Mouse (Mus musculus) colon, adult 2 months (tissue): ENCODE results near the gene Srp54a. TPM values are rescaled to one million over a fixed set of nuclear protein-coding genes. Genes with fewer than 3 reads are reported as not detected.

Experiments used
- polyA plus RNA-seq: library from polyadenylated mRNA; depleted of rRNA; stranded (reverse); fragments of >200 nt; gene quantifications from 2 replicates; pipeline ENCODE4 v1.2.3, GENCODE M21; 2012; rRNA removed

Srp54a gene
- 12.9 and 27.5 TPM in 2 replicates for polyA plus RNA-seq

DNA sequence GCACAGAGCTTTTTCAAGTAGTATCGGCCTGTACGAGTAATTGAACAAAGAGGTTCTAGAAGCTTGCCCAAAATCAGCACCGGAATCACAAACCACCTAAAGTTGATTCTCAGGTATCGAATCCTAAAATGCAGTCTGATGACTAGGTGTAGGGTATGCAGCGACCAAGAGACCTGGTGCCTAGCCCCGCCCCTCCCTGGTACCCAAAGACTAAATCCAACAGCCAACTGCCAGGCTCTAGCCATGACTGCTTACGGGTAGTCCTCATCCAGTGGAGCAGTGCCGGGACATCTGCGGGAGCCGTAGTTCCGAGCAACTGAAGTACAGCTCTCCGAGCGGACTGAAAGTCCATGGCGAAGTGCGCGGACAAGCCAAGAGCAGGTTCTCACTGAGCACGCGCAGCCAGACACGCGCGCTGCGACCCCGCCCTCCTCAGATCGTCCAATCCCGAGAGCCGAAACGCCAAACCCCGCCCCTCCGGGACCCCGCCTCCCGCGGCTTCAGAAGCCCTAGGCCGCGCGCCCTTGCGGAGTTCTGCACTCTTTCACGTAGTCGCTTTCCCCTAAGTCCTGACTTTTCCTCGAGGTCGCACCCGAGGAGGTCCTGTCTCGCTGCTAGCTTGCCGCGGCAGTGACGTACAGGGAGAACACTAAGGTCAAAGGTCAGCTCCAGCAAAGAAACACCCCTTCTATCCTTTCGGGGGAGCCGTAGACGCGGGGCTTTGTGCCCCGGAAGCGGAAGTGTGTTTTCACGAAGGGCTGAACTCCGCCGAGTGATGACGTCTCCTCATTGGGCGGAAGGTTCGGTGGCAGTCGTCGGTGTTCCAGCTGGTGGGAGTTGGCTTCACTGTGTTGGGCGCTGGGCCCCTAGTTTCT is at the start of gene Srp54a, which contains the start of gene 2700097O09Rik:
Gene Srp54a (plus strand): TSS at position 537 of the 875 bp plus-strand sequence.
Gene 2700097O09Rik (minus strand): TSS at position 385 of the 875 bp plus-strand sequence.

DNA sequence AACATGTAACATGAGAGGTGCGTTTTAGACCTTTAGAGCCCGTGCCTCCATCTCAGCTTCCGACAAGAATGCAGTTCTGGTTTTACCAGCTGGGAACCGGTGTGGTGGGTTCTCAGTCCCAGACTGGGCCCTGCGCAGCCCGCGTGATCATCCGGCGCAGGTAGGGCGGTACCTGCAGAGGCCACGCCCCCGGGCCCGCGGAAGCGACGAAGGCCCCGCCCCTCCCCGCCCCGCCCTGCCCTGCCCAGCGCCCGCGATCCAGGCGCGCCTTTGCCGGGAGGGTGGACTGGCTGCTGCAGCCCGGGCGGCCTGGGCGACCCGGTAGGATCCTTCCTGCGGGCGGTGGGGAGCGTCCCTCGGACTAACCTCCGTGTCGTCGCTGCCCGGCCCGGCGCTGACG is 44.2 kb downstream of the Srp54a start, which contains the start of gene Fam177a:
Gene Fam177a (plus strand): TSS at position 228 of the 400 bp plus-strand sequence.

DNA sequence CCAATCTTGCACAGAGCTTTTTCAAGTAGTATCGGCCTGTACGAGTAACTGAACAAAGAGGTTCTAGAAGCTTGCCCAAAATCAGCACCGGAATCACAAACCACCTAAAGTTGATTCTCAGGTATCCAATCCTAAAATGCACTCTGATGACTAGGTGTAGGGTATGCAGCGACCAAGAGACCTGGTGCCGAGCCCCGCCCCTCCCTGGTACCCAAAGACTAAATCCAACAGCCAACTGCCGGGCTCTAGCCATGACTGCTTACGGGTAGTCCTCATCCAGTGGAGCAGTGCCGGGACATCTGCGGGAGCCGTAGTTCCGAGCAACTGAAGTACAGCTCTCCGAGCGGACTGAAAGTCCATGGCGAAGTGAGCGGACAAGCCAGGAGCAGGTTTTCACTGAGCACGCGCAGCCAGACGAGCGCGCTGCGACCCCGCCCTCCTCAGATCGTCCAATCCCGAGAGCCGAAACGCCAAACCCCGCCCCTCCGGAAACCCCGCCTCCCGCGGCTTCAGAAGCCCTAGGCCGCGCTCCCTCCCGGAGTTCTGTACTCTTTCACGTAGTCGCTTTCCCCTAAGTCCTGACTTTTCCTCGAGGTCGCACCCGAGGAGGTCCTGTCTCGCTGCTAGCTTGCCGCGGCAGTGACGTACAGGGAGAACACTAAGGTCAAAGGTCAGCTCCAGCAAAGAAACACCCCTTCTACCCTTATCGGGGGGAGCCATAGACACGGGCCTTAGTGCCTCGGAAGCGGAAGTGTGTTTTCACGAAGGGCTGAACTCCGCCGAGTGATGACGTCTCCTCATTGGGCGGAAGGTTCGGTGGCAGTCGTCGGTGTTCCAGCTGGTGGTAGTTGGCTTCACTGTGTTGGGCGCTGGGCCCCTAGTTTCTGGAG is 74.7 kb downstream of the Srp54a start, which contains the start of gene Srp54b:
Gene Srp54b (plus strand): TSS at position 546 of the 890 bp plus-strand sequence.

Other genes with a start within 250 kb of the Srp54a start
- gene Cfl2, start 217.4 kb upstream of the Srp54a start, polyA plus RNA-seq = 5.5 and 5.7 TPM in 2 replicates
- gene Gm20403, start 93.7 kb upstream of the Srp54a start, polyA plus RNA-seq = not detected in 2 replicates
- gene Baz1a, start 65.9 kb upstream of the Srp54a start, polyA plus RNA-seq = 2.2 and 2.4 TPM in 2 replicates
- gene 2700097O09Rik, start 152 bp upstream of the Srp54a start, polyA plus RNA-seq = 2.8 TPM in 2 replicates
- 9.9 and 10.3 TPM in 2 replicates for gene Fam177a, start 44.2 kb downstream of the Srp54a start, polyA plus RNA-seq
- gene Srp54b, start 74.8 kb downstream of the Srp54a start, polyA plus RNA-seq = 20.9 and 40.9 TPM in 2 replicates
- not detected in 2 replicates for gene 1700047I17Rik2, start 119.3 kb downstream of the Srp54a start, polyA plus RNA-seq
- 1.9 and 3.1 TPM in 2 replicates for gene Srp54c, start 149.9 kb downstream of the Srp54a start, polyA plus RNA-seq
- 4.6 and 5.4 TPM in 2 replicates for gene 1110008L16Rik, start 219.3 kb downstream of the Srp54a start, polyA plus RNA-seq
- gene Ppp2r3c, start 222.7 kb downstream of the Srp54a start, polyA plus RNA-seq = 0.94 and 1.00 TPM in 2 replicates